Mouse (Mus musculus) ES-E14 (cell line): Measurements from ENCODE around the gene Wdr76.

ENCODE experiments used
- CHD2 ChIP-seq: IDR thresholded peaks from 2 replicates; pipeline ENCODE4 v1.6.1; 2014; ENCODE audit warnings: mild to moderate bottlenecking, low read depth, low read length, inconsistent platforms
- MAFK ChIP-seq: IDR thresholded peaks from 2 replicates; pipeline ENCODE4 v1.6.1; 2014; ENCODE audit warnings: mild to moderate bottlenecking, low read depth, low read length, inconsistent platforms; ENCODE audit not compliant: insufficient read depth
- ZC3H11A ChIP-seq: IDR thresholded peaks from 2 replicates; pipeline ENCODE4 v1.6.1; 2012; ENCODE audit warnings: low read depth, mild to moderate bottlenecking, inconsistent platforms, low read length, borderline replicate concordance

DNA sequence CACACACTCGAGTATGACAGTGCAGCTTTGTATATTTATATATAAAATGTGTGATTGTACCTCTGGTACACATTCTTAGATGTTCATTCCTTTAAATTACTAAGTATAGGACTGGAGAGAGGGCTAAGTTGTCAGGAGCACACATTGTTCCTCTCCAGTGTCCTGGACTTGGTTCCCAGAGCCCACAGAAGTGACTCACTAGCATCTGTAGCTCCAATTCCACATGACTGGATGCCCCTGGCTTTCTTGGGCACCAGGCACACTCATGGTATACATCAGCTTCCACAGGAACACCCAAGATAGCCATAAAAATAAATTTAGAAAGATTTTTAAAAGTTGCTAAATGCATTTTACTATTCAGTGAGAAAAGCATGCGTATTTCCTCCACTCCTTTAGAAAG is 18.5 kb downstream of the Wdr76 start:
- TF ChIP-seq MAFK (no peak), CHD2 (no peak), ZC3H11A (no peak)
